Mouse (Mus musculus): ENCODE results near the gene Myom1.

The Myom1 gene

DNA sequence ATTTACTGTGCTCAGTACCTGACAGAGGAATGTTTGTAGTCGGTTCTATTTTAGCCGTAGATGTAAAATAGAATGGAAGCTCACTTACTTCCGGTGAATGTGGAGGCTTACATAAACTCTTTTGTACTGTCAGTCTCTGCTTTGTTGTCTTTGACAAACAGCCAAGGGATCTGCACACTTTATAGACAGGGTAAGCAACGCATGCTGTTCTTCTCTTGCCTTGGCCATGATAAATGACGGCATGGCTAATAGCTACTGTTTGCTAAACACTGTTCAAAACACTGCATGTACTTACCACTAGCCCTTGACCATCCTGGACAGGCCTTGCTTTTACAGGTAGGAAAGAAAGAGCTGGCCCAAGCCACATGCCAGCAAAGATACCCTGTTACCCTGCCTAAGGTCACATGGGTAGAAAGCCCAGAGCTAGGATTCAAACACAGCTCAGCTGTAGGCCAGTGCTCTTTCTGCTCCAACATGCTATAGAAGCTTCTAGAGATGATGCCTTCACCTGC is 59.7 kb downstream of the Myom1 start:
- no peak for DNase-seq

GRCm38 (mm10) chr17:71062870-71063602 is 60.6 kb downstream of the Myom1 start:
- no peak for DNase-seq

DNA sequence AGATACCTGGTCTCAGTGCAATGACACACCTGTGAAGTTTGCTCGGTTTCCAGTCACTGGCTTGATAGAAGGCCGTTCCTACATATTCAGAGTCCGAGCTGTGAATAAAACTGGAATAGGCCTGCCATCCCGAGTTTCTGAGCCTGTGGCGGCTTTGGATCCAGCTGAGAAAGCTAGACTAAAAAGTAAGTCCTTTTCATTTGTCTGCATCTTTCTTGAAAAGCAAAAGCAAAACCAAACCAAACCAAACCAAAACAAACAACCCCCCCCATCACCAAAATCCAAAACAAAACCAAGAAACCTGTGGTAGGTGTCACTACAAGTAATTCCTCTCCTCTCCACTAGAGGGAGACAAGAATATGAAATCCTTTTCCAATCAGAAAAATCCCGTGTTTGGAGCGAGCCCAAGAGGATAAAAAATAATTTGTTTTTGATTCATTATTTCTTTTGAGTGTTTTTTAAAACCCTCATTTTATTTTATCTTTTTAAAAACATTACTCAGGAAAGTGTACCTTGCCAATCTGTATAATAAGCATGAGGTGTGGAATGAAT is 62.1 kb downstream of the Myom1 start:
- DNase-seq = peak in 1 of 2 experiments; percentile 32

DNA sequence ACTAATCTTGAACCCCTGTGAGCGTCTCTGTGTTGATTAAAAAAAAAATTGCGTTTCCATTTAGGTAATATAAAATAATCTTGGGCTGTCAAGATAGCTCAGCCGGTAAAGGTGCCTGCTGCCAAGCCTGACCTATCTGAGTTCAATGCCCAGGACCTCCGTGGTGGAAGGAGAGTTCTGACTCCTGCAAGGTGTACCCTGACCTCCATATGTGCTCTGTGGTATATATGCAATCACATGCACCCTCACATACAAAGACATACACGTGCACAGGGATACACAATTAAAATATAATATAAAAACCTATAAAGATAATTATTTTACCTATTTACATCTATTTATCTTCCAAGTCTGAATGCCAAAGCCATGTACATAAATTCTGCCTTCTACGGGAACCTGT is 62.7 kb downstream of the Myom1 start:
- no peak for DNase-seq

- DNase-seq = no peak
These were observed 66.7 kb downstream of the Myom1 start for GRCm38 (mm10) chr17:71069176-71069575.

GRCm38 (mm10) chr17:71071958-71072357 is 69.5 kb downstream of the Myom1 start:
- no peak for DNase-seq

DNA sequence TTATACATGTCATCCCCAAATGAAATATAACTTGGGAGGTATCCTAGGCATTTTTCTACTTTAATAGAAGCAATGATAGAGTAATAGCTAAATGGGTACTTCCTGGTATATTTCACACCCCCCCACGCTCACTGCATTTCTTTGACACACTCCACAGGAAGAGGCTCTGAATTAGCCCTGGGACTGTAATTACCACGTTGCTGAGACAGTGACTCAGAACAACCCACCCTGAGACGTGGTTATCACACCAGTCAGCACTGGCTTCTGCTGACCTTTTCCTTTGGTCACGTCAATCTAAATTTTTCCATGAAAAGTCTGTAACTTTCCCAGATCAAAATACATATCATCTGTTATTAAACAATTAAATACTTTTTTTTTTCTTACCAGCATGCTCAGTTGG is 72.0 kb downstream of the Myom1 start:
- no peak for DNase-seq

GRCm38 (mm10) chr17:71081986-71082385 is 79.6 kb downstream of the Myom1 start:
- DNase-seq = no peak

DNA sequence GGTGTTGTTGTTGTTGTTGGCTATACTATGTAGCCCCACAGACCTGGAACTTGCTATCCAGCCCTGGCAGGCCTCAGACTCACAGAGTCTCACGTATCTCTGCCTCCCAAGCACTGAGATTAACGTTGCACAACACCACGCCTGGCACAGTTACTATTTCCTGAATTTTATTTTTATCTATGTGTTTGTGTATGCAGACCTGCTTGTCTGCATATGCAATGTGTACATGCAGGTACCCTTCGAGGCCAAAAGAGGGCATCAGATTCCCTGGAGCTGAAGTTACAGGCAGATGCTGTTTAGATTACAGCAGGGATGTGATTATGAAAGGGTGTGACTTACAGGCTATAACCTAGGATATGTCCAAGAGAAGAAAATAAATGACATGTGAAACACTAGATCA is 84.5 kb downstream of the Myom1 start:
- DNase-seq = peak in 1 of 2 experiments; percentile 36

DNA sequence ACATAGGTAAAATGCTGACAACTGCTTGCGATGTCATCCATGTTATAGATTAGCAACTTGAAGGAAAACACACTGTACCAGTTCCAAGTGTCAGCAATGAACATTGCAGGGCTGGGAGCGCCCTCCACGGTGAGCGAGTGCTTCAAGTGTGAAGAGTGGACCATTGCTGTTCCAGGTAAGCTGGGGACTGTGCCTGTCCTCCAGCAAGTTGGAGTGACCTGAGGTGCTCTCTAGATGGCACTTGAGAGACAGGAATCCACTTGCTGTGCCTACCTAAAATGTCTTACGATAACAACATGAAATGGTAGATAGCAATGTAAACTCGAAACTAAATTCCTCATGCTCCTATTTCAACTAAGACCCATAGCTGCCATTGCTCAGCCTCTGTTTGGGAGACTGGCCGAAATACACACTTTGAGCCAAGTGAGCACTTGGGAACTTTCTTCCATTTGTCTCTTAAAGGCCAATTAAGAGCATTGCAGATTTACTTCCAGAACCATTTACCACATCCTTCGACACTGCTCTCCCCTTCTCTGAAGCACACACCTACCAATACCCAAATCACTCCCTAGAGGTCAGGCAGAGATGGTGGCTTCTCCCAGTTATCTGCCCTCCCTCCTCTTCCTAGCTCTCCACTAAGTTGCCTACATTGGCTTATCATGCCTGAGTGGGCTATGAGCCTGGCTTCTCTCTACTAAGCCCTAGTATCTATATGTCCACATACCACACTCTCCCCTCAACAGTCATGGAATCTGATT is 85.1 kb downstream of the Myom1 start:
- peak in 1 of 2 experiments; percentile 57 for DNase-seq

- no peak for DNase-seq
These were observed 85.7 kb downstream of the Myom1 start for GRCm38 (mm10) chr17:71088154-71088521.

DNA sequence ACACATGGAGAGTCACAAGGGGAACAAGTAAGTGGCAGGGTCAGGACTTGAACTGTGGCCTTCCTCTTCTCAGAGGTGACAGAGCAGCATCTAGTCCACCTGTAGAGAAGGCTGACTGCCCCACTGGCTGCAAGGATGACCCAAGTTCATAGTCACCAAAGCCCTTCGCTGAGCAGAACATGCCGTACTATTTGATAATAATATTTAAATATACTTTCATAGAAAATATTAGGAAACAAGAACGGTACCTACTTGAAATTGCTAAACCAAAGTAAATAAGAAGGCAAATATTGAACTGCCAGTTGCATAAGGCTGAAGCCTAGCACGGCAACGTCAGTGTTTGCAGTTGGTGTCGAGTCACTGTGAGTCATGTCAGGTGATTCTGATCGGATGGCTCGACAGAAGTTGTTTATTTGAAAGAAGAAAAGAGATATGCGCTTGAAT is 86.6 kb downstream of the Myom1 start:
- DNase-seq = no peak

- DNase-seq = peak; percentile 78 to 91
These were observed 87.5 kb downstream of the Myom1 start for GRCm38 (mm10) chr17:71089781-71090480.

DNA sequence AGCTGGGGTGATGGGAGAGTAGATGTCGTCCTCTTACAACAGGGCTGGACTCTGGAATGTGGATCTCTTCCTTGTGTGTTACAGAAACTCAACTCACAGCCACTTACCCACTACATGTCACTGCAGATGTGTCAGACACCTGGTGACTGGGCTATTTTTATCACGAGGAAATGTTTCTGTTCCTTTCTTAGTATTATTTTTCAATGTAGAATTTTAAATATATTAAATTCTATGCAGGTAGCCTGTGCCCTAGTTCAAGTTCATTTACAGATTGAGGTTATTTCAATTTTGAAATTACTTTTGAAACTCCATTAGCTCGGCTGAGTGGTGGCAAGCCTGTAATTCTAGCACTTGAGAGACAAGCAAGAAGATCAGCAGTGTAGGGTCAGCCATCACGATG is 88.6 kb downstream of the Myom1 start:
- DNase-seq = no peak

GRCm38 (mm10) chr17:71092341-71092740 is 89.9 kb downstream of the Myom1 start:
- DNase-seq = no peak

DNA sequence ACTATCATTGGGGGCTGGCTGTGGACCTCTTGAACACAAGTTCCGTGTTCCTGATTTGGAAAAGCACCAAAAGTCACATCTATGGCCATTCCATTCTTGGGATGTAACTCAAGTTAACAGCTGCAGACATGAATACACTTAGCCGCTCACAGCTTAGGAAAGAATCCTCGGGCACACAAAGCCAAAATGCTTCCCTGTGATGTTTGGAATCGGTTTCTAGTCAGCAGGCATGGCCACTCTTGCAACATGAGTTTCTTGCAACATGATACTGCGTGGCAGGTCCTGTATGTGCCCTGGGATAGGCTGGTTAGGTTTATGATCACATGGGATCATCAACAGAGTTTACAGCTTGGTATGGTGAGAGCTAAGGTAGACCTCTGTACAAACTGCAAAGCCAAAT is 91.4 kb downstream of the Myom1 start:
- no peak for DNase-seq

GRCm38 (mm10) chr17:71094438-71094837 is 92.0 kb downstream of the Myom1 start:
- DNase-seq = peak; percentile 37 to 73

- no peak for DNase-seq
These were observed 94.2 kb downstream of the Myom1 start for GRCm38 (mm10) chr17:71096557-71097208.

- DNase-seq = peak; percentile 84 to 92
These were observed 94.8 kb downstream of the Myom1 start for GRCm38 (mm10) chr17:71097209-71097597.

DNA sequence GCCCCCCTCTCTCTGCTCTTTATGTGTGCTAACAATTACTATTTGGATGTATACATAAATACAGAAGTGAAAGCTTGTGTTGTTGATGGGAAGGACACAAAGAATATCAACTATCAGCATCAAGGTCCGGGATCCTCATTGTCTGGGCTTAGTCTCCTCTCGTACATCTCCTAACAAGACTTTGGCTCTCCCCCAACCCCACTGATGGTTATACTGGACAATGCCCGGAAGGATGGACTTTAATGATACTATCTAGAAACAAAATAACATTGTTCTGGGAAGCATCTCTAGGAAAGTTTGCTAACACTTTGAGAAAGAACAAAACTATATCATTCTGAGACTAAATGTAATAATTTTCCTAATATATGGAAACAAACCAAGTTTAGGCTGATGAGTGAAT is 96.2 kb downstream of the Myom1 start:
- DNase-seq = peak; percentile 48 to 65

DNA sequence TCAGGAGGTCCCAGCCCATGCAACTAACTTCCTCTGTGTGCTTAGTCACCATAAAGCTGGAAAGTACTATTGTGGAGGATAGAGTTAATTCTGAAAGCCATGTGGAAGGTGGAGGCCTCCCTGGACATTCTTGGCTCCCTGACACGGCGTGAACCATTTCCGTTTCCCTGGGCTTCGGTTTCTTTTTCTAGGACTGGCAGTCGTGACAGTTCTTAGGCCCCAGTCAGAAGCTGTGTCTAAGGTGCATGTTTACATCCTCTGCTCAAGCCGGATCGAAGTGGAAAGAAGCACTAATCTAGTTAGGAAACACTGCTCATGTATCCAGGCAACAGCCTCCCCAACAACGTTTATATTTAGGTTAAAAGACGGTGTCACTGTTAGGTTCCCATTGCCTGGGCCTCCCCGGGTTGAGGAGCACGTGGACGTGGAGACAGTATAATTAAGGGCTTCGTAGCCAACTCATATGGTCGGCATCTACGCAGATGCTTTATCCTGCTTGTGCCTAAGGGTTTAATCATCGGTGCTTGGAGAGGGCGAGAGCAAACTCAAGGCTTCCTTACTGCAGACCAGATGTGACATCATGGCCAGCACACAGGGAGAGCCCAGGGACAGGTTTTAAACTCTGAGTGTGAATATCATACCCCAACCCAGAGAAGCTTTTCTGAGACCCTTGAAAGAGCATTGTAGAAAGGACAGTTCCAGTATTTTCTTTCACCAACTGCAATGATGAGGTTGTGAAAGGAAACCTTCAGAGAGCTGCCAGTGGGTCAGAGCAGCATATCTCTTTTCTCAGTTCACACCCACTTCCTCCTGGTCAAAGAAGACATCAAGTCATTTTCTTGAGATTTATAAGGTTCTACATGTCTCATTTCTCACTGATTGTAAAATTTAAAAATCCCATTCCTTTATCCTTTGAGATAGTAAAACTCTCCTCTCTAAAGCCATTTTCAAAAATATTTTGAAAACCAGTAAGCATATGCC is 100.4 kb downstream of the Myom1 start:
- peak in 1 of 2 experiments; percentile 47 for DNase-seq

Data from kidney, postnatal 25 days (tissue).